Mouse (Mus musculus) megakaryocyte, embryonic 14.5 days (primary cell): ENCODE results near the gene Mlst8. TPM values are rescaled to one million over a fixed set of nuclear protein-coding genes. Genes with fewer than 3 reads are reported as not detected.

ENCODE experiments used
- H3K27me3 ChIP-seq: replicated peaks from 2 replicates; pipeline ENCODE3; 2012; ENCODE audit warnings: inconsistent platforms
- H3K36me3 ChIP-seq: replicated peaks from 2 replicates; pipeline ENCODE3; 2012; ENCODE audit warnings: low read length, inconsistent platforms, mixed read lengths
- H3K4me1 ChIP-seq: 2 replicates; pipeline ENCODE4 v1.6.1; 2012; ENCODE audit warnings: inconsistent platforms
- H3K4me3 ChIP-seq: replicated peaks from 2 replicates; pipeline ENCODE3; 2012; ENCODE audit warnings: moderate library complexity, mild to moderate bottlenecking, inconsistent platforms
- H3K9me3 ChIP-seq: 2 replicates; pipeline ENCODE4 v1.6.1; 2012; ENCODE audit warnings: inconsistent platforms
- FLI1 ChIP-seq: IDR thresholded peaks from 2 replicates; pipeline ENCODE4 v1.6.1; 2012; ENCODE audit warnings: low read length, inconsistent platforms, mixed read lengths
- GATA1 ChIP-seq: IDR thresholded peaks from 3 replicates; pipeline ENCODE4 v1.6.1; 2012; ENCODE audit warnings: mixed read lengths, low read length, inconsistent platforms, borderline replicate concordance
- polyA plus RNA-seq: library from polyadenylated mRNA; stranded (reverse); fragments of >175 nt; gene quantifications from 2 replicates; pipeline ENCODE4 v1.2.3, GENCODE M21; 2012; ENCODE audit warnings: low replicate concordance; ENCODE audit not compliant: insufficient read depth

Gene Mlst8
- polyA plus RNA-seq, 1 experiment, result 2.3 TPM

GRCm38 (mm10) chr17:24490399-24490798 is 11.5 kb upstream of the Mlst8 start:
- Histone ChIP-seq H3K9me3 (no peaks in the 10 kb centered on the region; the same call in 1 of the 2 replicates), H3K4me3 (no peak overlapping the region), H3K4me1 (peaks cover 46% of the 10 kb centered on the region), H3K27me3 (peaks cover 78% of the 10 kb centered on the region), H3K36me3 (no peaks in the 10 kb centered on the region)
- no peak for TF ChIP-seq GATA1
- TF ChIP-seq FLI1, result no peak

GRCm38 (mm10) chr17:24489265-24490030 is 10.6 kb upstream of the Mlst8 start:
- Histone ChIP-seq H3K27me3 (peaks cover 78% of the 10 kb centered on the region), H3K9me3 (no peaks in the 10 kb centered on the region; the same call in 1 of the 2 replicates), H3K36me3 (no peaks in the 10 kb centered on the region), H3K4me3 (peak overlapping the region; percentile 91), H3K4me1 (peaks cover 44% of the 10 kb centered on the region)
- no peak for TF ChIP-seq FLI1
- TF ChIP-seq GATA1, result no peak

DNA sequence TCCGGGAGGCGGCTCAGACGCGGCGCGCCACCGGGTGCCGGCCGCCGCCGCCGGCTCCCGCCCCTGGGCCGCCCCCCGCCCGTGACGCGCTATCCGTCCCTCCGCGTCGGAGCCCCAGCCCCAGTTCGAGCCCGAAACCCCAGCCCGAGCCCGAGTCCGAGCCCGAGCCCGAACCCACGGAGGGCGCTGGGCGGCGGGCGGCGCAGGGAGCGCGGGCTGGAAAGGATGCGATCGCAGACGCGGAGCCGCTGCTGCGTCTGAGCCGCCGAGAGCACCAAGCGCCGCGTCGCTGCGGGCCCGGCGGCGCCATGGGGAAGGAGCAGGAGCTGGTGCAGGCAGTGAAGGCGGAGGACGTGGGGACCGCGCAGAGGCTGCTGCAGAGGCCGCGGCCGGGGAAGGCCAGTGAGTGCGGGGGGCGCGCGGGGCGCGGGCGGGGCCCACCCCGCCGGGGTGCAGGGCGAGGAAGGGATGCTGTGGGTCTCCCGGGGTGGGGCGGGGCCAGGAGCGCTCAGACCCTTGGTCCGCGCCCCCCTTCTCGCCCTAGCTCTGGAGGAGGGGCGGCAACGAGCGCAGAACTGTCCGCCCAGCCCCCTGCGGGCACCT is 9.9 kb upstream of the Mlst8 start:
- H3K27me3 ChIP-seq, result peaks cover 74% of the 10 kb centered on the region
- H3K4me3 ChIP-seq, result peak overlapping the region; percentile 91
- no peaks in the 10 kb centered on the region for H3K36me3 ChIP-seq
- H3K9me3 ChIP-seq, result no peaks in the 10 kb centered on the region; the same call in 1 of the 2 replicates
- no peak for TF ChIP-seq GATA1
- TF ChIP-seq FLI1, result no peak
- H3K4me1 ChIP-seq, result peaks cover 42% of the 10 kb centered on the region

DNA sequence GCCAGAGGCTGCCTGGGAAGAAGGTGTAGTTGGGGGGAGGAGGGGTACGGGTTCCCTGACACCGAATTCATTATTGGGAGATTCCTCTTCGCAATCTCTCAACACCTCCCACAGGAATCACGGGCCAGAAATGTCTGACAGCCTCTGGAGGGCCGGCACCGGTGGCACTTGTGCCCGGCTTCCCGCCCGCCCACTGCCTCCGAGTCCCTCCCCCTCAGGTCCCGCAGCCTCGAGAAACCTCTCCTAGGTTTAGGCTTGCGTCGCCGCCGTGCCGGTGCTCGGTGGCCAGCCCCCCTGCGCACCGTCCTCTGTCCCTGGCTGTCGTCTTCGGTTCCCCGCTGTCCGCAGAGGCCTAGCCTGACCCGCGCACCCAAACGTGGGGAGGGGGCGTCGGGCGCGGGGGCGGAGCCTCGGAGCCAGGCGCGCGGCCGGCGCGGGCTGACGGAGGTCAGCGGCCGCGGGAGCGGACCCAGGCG is 9.3 kb upstream of the Mlst8 start, which contains the start of gene Caskin1:
Gene Caskin1 (plus strand): TSS at position 416 of the 476 bp plus-strand sequence.
- Histone ChIP-seq H3K9me3 (no peaks in the 10 kb centered on the region; the same call in 1 of the 2 replicates), H3K36me3 (no peaks in the 10 kb centered on the region), H3K27me3 (peaks cover 78% of the 10 kb centered on the region), H3K4me3 (peak within 1 kb of the TSS; percentile 91), H3K4me1 (peaks cover 42% of the 10 kb centered on the region)
- TF ChIP-seq GATA1 (no peak), FLI1 (no peak)

DNA sequence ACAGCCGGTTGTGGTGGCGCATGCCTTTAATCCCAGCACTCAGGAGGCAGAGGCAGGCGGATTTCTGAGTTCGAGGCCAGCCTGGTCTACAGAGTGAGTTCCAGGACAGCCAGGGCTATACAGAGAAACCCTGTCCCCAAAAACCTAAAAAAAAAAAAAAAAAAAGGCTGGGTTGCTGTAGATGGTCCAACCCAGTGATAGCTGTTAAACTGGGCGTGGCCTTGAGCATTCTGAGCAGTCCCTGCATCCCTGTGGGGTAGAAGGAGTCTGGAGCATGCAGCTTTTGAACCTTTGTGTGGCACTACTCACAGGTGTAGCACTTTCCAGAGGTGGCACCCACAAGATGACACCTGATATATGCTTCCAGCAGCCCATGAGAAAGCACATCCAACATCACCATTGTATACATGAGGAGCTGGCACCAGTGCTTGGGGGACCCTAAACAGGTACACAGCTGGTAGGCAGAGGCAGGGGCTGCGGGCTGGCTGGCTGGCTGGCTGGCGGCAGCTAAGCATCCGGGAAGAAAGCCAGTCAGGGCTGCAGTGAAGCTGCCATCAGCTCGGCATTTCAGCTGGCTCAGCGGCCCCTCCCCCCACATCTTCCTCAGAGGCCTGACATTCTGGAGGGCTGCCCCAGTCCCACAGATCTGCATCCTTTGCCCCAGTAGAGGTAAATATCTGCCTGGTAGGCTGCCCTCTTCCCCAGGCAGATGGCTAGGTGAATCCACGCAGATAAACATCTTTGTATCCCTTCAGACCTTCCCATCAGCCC is 6.4 kb upstream of the Mlst8 start:
- H3K27me3 ChIP-seq, result peaks cover 57% of the 10 kb centered on the region
- H3K4me1 ChIP-seq, result peaks cover 44% of the 10 kb centered on the region
- peak overlapping the region; percentile 47 for H3K4me3 ChIP-seq
- no peak for TF ChIP-seq FLI1
- no peak for TF ChIP-seq GATA1
- no peaks in the 10 kb centered on the region; the same call in 1 of the 2 replicates for H3K9me3 ChIP-seq
- H3K36me3 ChIP-seq, result no peaks in the 10 kb centered on the region

- Histone ChIP-seq H3K9me3 (no peaks in the 10 kb centered on the region; the same call in 1 of the 2 replicates), H3K36me3 (no peaks in the 10 kb centered on the region), H3K27me3 (peaks cover 39% of the 10 kb centered on the region), H3K4me3 (no peak overlapping the region), H3K4me1 (peaks cover 32% of the 10 kb centered on the region)
- no peak for TF ChIP-seq GATA1
Measured at GRCm38 (mm10) chr17:24483495-24483894, 4.6 kb upstream of the Mlst8 start.

DNA sequence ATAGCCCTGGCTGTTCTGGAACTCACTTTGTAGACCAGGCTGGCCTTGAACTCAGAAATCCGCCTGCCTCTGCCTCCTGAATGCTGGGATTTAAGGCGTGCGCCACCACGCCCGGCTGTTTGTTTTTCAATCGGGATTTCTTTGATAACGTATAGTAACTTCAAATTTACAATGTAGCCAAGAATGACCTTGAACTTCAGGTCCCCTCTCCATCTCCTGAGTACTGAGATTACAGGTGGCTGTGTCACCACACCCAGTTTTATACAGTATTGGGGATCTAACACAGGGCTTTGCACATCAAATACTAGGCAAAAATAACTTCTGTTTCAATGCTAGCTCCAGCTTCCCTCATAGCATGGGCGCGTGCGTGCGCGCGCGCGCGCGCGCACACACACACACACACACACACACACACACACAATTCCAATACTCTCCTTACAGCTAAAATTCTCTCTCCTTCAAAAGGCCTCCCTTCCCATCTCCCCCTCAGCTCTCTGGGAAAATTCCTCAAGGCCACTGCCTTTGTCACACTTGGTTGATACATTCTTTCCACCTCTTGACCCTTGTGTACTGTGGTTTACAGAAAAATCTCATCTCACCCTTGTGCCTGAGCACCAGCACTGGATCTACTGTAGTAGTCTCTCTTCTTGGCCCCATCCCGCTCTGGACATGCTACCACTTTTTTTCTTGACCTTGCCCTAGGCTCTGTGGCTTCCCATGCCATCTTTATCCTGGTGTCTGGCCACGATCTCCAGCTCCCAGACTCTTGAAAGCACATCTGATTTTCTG is 2.3 kb upstream of the Mlst8 start:
- H3K4me1 ChIP-seq, result peaks cover 39% of the 10 kb centered on the region
- H3K36me3 ChIP-seq, result peaks cover 19% of the 10 kb centered on the region
- no peaks in the 10 kb centered on the region for H3K9me3 ChIP-seq
- peaks cover 19% of the 10 kb centered on the region for H3K27me3 ChIP-seq
- H3K4me3 ChIP-seq, result no peak overlapping the region
- TF ChIP-seq FLI1, result no peak
- no peak for TF ChIP-seq GATA1

GRCm38 (mm10) chr17:24480201-24480826 is 1.4 kb upstream of the Mlst8 start:
- peaks cover 35% of the 10 kb centered on the region for H3K4me1 ChIP-seq
- TF ChIP-seq FLI1 (no peak), GATA1 (no peak)
- peaks cover 12% of the 10 kb centered on the region for H3K27me3 ChIP-seq
- peaks cover 28% of the 10 kb centered on the region for H3K36me3 ChIP-seq
- H3K9me3 ChIP-seq, result no peaks in the 10 kb centered on the region
- peak overlapping the region; percentile 83 for H3K4me3 ChIP-seq
